Mouse (Mus musculus) cerebellum, adult 2 months (tissue): ENCODE data around the gene Pcp4l1.

Experiments used
- CTCF ChIP-seq: fragments of 200-500 bp; IDR thresholded peaks from 2 replicates; pipeline ENCODE4 v1.5.1; 2011; ENCODE audit warnings: low read depth, mild to moderate bottlenecking, control low read depth, low read length, moderate library complexity, borderline replicate concordance; ENCODE audit not compliant: insufficient read depth
- POLR2A ChIP-seq: fragments of 200-500 bp; IDR thresholded peaks from 2 replicates; pipeline ENCODE4 v1.6.1; 2011; ENCODE audit warnings: low read length, control low read depth, borderline replicate concordance; ENCODE audit not compliant: insufficient read depth

DNA sequence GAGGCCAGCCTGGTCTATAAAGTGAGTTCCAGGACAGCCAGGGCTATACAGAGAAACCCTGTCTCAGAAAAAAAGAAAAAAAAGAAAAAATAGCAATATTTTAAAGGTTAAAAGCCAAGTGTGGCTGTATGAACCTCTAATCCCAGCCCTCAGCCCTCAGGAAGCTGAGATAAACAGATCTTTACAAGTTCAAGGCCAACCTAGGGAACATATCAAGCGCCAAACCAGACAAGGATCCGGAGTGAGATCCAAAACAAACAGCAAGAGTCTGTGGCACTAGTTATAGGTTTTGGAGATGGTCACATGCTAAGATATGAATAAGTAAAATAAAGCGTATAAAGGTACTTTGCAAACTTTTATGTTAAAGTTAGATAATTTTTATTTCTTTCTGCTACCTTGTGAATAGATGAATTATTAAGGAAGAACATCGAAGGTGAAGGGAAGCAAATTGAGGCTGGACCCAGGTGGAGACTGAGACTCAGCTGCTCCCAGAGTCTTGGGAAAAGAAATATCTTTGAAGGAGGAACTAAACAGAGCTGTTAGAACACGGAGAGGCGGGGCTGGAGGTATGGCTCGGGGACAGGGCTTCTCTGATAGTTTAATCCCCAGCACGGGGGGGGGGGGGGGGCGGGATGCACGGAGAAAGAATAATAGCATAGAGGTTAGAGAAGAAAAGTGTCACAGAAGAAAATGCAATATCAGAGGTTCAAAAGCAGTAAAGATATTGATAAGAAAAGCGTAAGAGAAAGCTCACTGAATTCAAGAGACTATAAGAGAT, 7.6 kb upstream of the Pcp4l1 start:
- no peak for TF ChIP-seq CTCF
- no peak for TF ChIP-seq POLR2A
